Mouse (Mus musculus) heart, adult 2 months (tissue): ENCODE measurements around the gene Fgfr2. TPM values are rescaled to one million over a fixed set of nuclear protein-coding genes. Genes with fewer than 3 reads are reported as not detected.
A peak's percentile ranks its signal among the peaks of the same experiment; 100 is the strongest.

ENCODE experiments used
- DNase-seq, 2 experiments: peaks; one replicate each; pipeline ENCODE4 v3.0.0; 2021
- H3K27ac ChIP-seq: fragments of 200-600 bp; 2 replicates; pipeline ENCODE4 v1.8.1; 2022
- H3K27me3 ChIP-seq: fragments of 200-500 bp; 2 replicates; pipeline ENCODE4 v1.6.1; 2012; ENCODE audit warnings: mild to moderate bottlenecking, low read length, inconsistent platforms, mixed read lengths; ENCODE audit not compliant: control insufficient read depth, insufficient read depth
- H3K36me3 ChIP-seq: fragments of 200-500 bp; 2 replicates; pipeline ENCODE4 v1.6.1; 2012; ENCODE audit warnings: low read length, inconsistent platforms; ENCODE audit not compliant: control insufficient read depth, insufficient read depth
- H3K4me1 ChIP-seq: fragments of 200-500 bp; 2 replicates; pipeline ENCODE4 v1.6.1; 2011; ENCODE audit warnings: low read length; ENCODE audit not compliant: control insufficient read depth, insufficient read depth
- H3K4me3 ChIP-seq: fragments of 200-600 bp; 2 replicates; pipeline ENCODE4 v1.8.1; 2022
- H3K79me2 ChIP-seq: fragments of 200-500 bp; replicated peaks from 2 replicates; pipeline ENCODE4 v1.6.1; 2012; ENCODE audit warnings: mild to moderate bottlenecking, inconsistent platforms, low read length, moderate library complexity, mixed read lengths; ENCODE audit not compliant: control insufficient read depth, insufficient read depth
- H3K9ac ChIP-seq: fragments of 200-500 bp; 2 replicates; pipeline ENCODE4 v1.6.1; 2012; ENCODE audit warnings: low read depth, mild to moderate bottlenecking, control low read depth, inconsistent platforms, low read length, mixed read lengths
- CTCF ChIP-seq: fragments of 200-600 bp; IDR thresholded peaks from 2 replicates; pipeline ENCODE4 v1.8.1; 2022; ENCODE audit warnings: antibody characterized with exemption, mild to moderate bottlenecking, moderate library complexity
- EP300 ChIP-seq: fragments of 200-500 bp; IDR thresholded peaks from 2 replicates; pipeline ENCODE4 v1.6.1; 2011; ENCODE audit warnings: low read depth, low read length, control low read depth; ENCODE audit not compliant: insufficient read depth
- POLR2A ChIP-seq: fragments of 200-500 bp; IDR thresholded peaks from 2 replicates; pipeline ENCODE4 v1.6.1; 2011; ENCODE audit warnings: mild to moderate bottlenecking, low read depth, low read length, control low read depth; ENCODE audit not compliant: insufficient read depth
- WGBS: fragments of 180-500 bp; shearing (Covaris S2); methylation state at CpG from one replicate; pipeline ENCODE4 v1.1.7; 2018; 5-methylcytosine and 5-hydroxymethylcytosine counted together
- intact Hi-C: fragments of 180-260 bp; cut with DNase I; formaldehyde crosslinking; loops from one replicate; pipeline ENCODE4 v1.15.1; 2025
- polyA plus RNA-seq: library from polyadenylated mRNA; depleted of rRNA; stranded (reverse); fragments of >200 nt; gene quantifications from 2 replicates; pipeline ENCODE4 v1.2.3, GENCODE M21; 2012
- total RNA-seq, 2 experiments: library from RNA; stranded (reverse); gene quantifications; 2 replicates each; pipeline ENCODE4 v1.2.3; 2021

The Fgfr2 gene
- total and polyA plus RNA-seq, 3 experiments, result 1.1 to 2.0 (median 1.3) TPM

DNA sequence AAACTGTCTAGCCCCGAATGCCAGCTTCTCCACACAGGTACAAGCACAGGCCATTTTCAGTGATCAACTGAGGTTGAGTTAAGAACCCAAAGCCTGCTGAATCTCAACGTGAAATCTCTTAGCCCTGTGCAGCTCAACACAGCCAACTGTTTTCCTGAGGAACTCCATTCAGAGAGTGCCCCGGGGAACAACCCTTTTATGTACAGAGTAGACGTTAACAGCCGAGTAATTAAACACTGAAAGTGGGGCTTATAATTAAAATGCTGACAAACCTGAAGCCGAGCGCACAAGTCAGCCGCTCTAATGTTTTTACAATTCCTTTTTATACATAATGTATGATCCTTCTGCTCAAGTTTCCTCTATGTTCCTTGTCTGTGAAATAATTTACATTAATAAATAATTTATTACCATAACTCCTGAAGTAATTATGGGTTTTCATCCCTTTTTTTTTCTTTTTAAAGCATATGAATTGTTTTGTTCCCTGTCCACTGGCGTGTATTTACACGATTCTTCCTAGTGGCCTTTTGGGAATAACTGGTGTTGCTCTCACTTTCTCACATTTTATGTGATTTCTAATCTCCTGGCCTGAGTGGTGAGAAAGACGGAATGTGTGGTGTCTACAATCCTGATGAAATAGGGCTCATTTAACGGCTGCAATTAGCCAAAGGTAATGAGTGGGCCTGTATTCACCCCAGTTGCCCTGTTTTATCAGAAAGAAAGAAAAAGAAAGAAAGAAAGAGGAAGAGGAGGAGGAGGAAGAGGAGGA lies 355.7 kb downstream of the Fgfr2 start:
- Histone ChIP-seq H3K36me3 (peaks cover 30% of the 10 kb centered on the region), H3K9ac (no peak overlapping the region), H3K4me3 (no peak overlapping the region), H3K79me2 (peaks cover 6% of the 10 kb centered on the region; the same call in 1 of the 2 replicates), H3K27ac (peak overlapping the region; percentile 65; the same call in 1 of the 2 replicates), H3K27me3 (no peaks in the 10 kb centered on the region), H3K4me1 (peaks cover 22% of the 10 kb centered on the region)
- intact Hi-C loops, result no loop called here
- TF ChIP-seq POLR2A (no peak), CTCF (no peak), EP300 (no peak)
- DNase-seq, result no peak
- WGBS, result 75% methylated on average over 12 of the region's 12 CpGs

DNA sequence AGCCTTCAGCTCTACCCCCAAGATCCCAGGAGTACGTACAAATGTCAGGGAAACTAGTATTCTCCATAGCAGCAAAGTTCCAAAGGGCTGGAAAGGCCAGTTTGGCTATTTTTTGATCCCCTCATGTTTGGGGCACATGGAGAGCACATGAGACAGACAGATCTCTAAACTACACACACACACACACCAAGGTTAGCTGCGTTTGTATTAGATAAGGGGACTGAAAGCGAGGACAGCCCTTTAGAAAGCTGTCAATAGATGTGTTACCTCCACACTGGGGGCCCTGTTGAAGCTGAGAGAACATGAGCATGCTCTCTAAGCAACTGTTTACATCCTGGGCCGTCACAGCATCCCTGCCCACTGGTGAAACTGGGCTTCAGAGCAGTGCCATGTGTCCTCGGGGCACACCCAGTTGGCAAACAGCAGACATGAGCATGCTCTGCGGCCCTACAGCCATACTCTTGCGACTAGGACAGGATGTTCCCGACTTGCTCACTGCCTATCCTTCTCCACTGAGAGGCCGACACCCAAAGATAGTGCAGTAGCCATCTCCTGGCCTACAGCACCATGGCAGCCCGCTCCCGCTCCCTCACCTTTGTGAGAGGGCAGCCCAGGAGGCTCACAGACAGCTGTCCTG lies 356.8 kb downstream of the Fgfr2 start:
- peaks cover 6% of the 10 kb centered on the region; the same call in 1 of the 2 replicates for H3K79me2 ChIP-seq
- H3K36me3 ChIP-seq, result peaks cover 30% of the 10 kb centered on the region
- DNase-seq, result peak in 1 of 2 experiments; percentile 61
- H3K27me3 ChIP-seq, result no peaks in the 10 kb centered on the region
- WGBS, result 48% methylated on average over 11 of the region's 11 CpGs
- no peak overlapping the region for H3K9ac ChIP-seq
- peak; percentile 83 for TF ChIP-seq EP300
- TF ChIP-seq CTCF, result no peak
- TF ChIP-seq POLR2A, result no peak
- H3K4me1 ChIP-seq, result peaks cover 22% of the 10 kb centered on the region
- H3K27ac ChIP-seq, result peak overlapping the region; percentile 65
- intact Hi-C loops, result no loop called here
- no peak overlapping the region for H3K4me3 ChIP-seq

DNA sequence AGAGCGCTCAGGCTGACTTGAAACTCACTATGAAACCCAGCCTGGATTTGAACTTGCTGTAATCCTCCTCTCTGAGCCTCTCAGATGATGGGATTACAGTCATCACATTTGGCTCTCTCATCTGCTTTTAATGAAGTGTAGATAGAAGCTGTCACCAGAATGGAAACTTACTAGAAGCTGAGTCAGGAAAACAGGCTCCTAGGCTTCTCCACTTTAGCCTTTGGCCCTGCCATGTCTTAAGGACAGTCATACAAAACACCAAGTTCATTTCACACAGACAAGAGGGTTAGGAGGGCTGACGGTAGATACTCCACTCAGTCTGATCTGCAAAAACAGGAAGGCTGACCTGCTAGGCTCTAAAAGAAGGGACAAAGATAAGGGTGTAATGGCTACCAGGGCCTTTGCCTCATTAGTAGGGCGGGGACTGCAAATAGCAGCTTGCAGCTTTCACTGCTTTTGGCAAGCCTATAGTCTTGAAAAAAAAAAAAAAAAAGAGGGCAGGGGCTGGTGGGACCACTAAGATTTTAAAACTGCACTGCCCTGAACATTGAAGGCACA lies 357.4 kb downstream of the Fgfr2 start:
- TF ChIP-seq CTCF (no peak), EP300 (no peak), POLR2A (no peak)
- no peaks in the 10 kb centered on the region for H3K27me3 ChIP-seq
- no peak for DNase-seq
- peaks cover 30% of the 10 kb centered on the region for H3K36me3 ChIP-seq
- H3K9ac ChIP-seq, result no peak overlapping the region
- WGBS, result 64% methylated on average over 3 of the region's 3 CpGs
- H3K4me3 ChIP-seq, result no peak overlapping the region
- peaks cover 22% of the 10 kb centered on the region for H3K4me1 ChIP-seq
- intact Hi-C loops, result no loop called here
- H3K27ac ChIP-seq, result peak overlapping the region; percentile 65
- H3K79me2 ChIP-seq, result peaks cover 8% of the 10 kb centered on the region; the same call in 1 of the 2 replicates

DNA sequence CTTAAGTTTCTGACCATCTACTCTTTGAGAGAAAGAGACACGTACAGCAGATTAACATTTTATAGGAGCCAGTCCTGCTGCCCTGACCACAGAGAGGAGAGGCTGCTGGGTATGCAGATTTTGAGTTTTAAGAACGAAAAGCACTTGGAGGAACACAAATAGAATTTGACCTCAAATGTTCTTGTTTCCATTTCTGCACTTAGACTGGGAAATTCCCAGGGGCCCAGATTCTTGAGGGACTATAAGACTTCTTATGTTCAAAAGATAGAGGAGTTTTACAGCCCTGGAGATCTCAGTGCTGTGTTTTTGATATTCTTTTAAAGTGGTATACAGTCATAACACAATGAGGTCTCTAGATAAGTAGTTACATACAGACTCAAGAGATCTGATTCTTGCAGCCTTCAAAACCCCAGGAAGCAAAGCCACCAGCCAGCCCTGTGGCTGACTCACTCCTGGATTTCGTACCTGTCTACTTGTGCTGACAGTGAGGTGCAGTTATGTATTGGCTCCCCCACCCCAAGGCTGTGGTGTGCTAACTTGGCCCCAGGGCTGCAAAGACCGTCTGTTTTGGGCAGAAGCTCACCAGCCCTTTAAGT lies 358.2 kb downstream of the Fgfr2 start:
- TF ChIP-seq CTCF (no peak), POLR2A (no peak), EP300 (no peak)

DNA sequence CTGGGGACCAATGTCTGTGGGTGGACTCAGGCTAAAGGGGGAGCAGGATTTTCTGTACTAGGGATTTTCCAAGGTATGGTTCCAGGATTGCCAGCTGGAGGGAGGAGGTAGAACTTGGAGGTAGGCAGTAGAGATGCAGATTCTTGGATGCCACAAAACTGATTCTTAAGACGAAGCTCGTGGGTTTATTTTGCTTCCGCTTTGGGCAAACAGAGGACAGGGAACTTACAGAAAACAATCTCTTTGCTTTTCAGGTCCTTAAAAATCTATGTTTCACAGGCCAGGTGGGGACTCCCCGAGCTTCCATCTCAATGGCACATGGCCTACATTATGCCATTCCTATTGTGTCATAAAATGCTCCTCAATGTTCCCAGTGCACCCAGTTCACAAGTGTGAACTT lies 358.8 kb downstream of the Fgfr2 start:
- Histone ChIP-seq H3K79me2 (peaks cover 7% of the 10 kb centered on the region; the same call in 1 of the 2 replicates), H3K27ac (peak overlapping the region; percentile 65; the same call in 1 of the 2 replicates), H3K9ac (no peak overlapping the region), H3K4me1 (peaks cover 22% of the 10 kb centered on the region), H3K36me3 (peaks cover 30% of the 10 kb centered on the region), H3K27me3 (no peaks in the 10 kb centered on the region), H3K4me3 (no peak overlapping the region)
- intact Hi-C loops, result no loop called here
- no peak for DNase-seq
- TF ChIP-seq CTCF, result no peak
- no peak for TF ChIP-seq EP300
- 95% methylated on average over 4 of the region's 4 CpGs for WGBS

More for the DNA sequence above, 358.2 kb downstream of the Fgfr2 start:
- H3K27me3 ChIP-seq, result no peaks in the 10 kb centered on the region
- peaks cover 30% of the 10 kb centered on the region for H3K36me3 ChIP-seq
- no peak for DNase-seq
- intact Hi-C loops, result no loop called here
- H3K4me1 ChIP-seq, result peaks cover 22% of the 10 kb centered on the region
- H3K9ac ChIP-seq, result no peak overlapping the region
- no peak overlapping the region for H3K4me3 ChIP-seq
- H3K27ac ChIP-seq, result peak overlapping the region; percentile 65
- 64% methylated on average over 4 of the region's 4 CpGs for WGBS
- H3K79me2 ChIP-seq, result peaks cover 8% of the 10 kb centered on the region; the same call in 1 of the 2 replicates
